Mouse (Mus musculus): ENCODE data around the gene 1110002E22Rik. TPM values are rescaled to one million over a fixed set of nuclear protein-coding genes. Genes with fewer than 3 reads are reported as not detected.

Gene 1110002E22Rik
- polyA plus RNA-seq, 1 experiment from 2014 or later: 0.08 TPM

DNA sequence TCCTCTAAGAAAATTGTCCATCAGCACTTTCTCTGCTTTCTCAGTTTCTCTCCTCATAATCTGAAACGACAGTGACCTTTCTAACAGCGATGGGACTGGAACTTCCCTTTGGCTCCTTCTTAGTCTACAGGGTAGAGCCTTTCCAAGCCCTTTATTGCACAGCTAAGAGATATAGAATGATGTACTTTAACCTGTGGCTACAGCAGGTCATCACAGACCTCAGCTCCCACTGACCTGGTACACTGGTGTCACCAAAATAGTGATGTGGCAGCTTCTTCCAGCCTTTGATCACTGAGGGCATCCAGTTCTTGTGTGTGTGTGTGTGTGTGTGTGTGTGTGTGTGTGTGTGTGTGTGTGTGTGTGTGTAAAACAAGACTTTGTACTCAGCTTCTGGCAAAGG, 56.6 kb downstream of the 1110002E22Rik start:
- Histone ChIP-seq H3K4me3 (replicated peaks) (no peak overlapping the region), H3K9ac (no peak overlapping the region), H3K27ac (no peak overlapping the region), H3K27me3 (no peaks in the 10 kb centered on the region), H3K4me2 (no peak overlapping the region), H3K36me3 (replicated peaks) (no peaks in the 10 kb centered on the region), H3K9me3 (no peaks in the 10 kb centered on the region), H3K4me1 (no peaks in the 10 kb centered on the region)
- ATAC-seq (ENCODE audit: low FRiP score): no peak
- WGBS: 94% methylated on average over 2 of the region's 2 CpGs

DNA sequence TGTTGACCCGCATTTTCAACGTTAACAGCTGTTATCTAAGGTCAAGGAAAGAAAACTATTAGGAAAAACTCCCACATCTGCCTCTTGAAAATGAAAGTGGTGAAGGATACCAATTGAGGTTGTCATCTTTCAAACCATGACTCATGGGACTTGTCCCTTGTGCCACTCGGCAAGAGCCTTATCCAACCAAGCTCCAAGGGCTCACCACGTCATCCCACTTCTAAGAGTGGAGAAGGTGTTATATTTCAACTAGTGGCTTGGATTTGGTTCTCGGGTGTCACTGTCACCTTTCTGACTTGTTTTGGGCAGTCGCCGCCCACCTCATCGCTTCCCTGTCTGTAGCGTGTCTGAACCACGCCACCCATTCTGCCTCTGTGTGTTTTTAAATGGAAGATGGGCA, 59.0 kb downstream of the 1110002E22Rik start:
- H3K9ac ChIP-seq: no peak overlapping the region
- H3K27ac ChIP-seq: no peak overlapping the region
- H3K27me3 ChIP-seq: no peaks in the 10 kb centered on the region
- no peaks in the 10 kb centered on the region for H3K36me3 ChIP-seq (replicated peaks)
- H3K4me2 ChIP-seq: no peak overlapping the region
- H3K9me3 ChIP-seq: no peaks in the 10 kb centered on the region
- ATAC-seq (ENCODE audit: low FRiP score): no peak
- 93% methylated on average over 10 of the region's 10 CpGs for WGBS
- no peak overlapping the region for H3K4me3 ChIP-seq (replicated peaks)
- H3K4me1 ChIP-seq: no peaks in the 10 kb centered on the region

DNA sequence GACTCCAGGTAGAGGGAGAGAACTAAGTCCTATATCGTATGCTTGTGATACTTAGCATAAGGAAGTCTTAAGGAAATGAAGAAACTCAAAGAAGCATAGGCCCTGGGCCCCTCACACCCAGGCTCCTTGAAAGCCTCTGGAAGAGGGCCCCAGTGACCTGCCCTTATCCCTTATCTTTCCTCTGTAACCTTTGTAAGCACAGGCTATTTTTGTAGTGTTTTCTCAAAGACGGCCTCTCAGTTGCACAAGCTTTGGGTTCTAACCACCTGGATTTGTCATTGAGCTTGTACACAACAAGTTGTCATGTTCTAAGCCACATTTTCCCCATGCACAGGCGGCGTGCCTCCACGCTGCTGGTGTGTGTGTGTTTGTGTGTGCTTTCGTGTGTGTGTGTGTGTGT, 64.3 kb downstream of the 1110002E22Rik start:
- Histone ChIP-seq H3K27me3 (no peaks in the 10 kb centered on the region), H3K9ac (no peak overlapping the region), H3K4me2 (no peak overlapping the region), H3K4me1 (peaks cover 13% of the 10 kb centered on the region), H3K4me3 (replicated peaks) (no peak overlapping the region), H3K9me3 (no peaks in the 10 kb centered on the region), H3K36me3 (replicated peaks) (no peaks in the 10 kb centered on the region), H3K27ac (no peak overlapping the region)
- ATAC-seq (ENCODE audit: low FRiP score): no peak
- WGBS: 96% methylated on average over 6 of the region's 6 CpGs

DNA sequence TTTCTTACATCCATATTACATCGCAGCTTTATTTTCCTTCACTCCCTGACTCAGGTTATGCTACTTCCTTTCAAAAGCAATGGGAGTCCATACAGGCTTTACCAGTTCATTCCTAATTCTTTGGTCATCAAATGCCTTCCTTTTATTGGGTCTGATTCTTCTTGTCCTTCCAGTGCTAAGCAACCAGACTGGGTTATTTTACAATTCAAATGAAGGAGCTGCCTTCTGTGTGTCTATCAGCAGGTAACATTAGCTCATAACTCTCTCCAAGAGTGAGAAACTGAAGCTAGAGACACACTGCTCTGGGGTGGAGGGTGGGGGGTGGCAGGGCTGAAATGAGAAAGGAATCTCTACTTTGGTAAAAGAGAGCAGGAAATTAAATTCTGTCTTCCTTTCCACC, 65.8 kb downstream of the 1110002E22Rik start:
- ATAC-seq (ENCODE audit: low FRiP score): no peak
- H3K4me3 ChIP-seq (replicated peaks): no peak overlapping the region
- no peaks in the 10 kb centered on the region for H3K9me3 ChIP-seq
- 53% methylated on average over 1 of the region's 1 CpGs for WGBS
- H3K36me3 ChIP-seq (replicated peaks): no peaks in the 10 kb centered on the region
- H3K4me1 ChIP-seq: peaks cover 13% of the 10 kb centered on the region
- no peaks in the 10 kb centered on the region for H3K27me3 ChIP-seq
- no peak overlapping the region for H3K9ac ChIP-seq
- H3K27ac ChIP-seq: no peak overlapping the region
- H3K4me2 ChIP-seq: no peak overlapping the region

Other genes with a start within 250 kb of the 1110002E22Rik start
- 2,961 and 3,101 TPM in 2 replicates for gene H2afz, start 200.6 kb upstream of the 1110002E22Rik start, polyA plus RNA-seq (2016; fragmentation: Nextera tagmentation; extraction: Ambion mirVana)
- gene Dnajb14, start 197.4 kb upstream of the 1110002E22Rik start, polyA plus RNA-seq (2016; fragmentation: Nextera tagmentation; extraction: Ambion mirVana): 10.9 and 11.2 TPM in 2 replicates
- 103 and 106 TPM in 2 replicates for gene Lamtor3, start 146.5 kb upstream of the 1110002E22Rik start, polyA plus RNA-seq (2016; fragmentation: Nextera tagmentation; extraction: Ambion mirVana)
- gene Dapp1, start 83.5 kb upstream of the 1110002E22Rik start, polyA plus RNA-seq (2016; fragmentation: Nextera tagmentation; extraction: Ambion mirVana): 3.8 and 5.5 TPM in 2 replicates
- gene Gm5105, start 2.3 kb downstream of the 1110002E22Rik start, polyA plus RNA-seq (2016; fragmentation: Nextera tagmentation; extraction: Ambion mirVana): not detected in 2 replicates
- 13.7 and 14.5 TPM in 2 replicates for gene Trmt10a, start 78.4 kb downstream of the 1110002E22Rik start, polyA plus RNA-seq (2016; fragmentation: Nextera tagmentation; extraction: Ambion mirVana)
- 13.4 and 14.1 TPM in 2 replicates for gene Mttp, start 79.9 kb downstream of the 1110002E22Rik start, polyA plus RNA-seq (2016; fragmentation: Nextera tagmentation; extraction: Ambion mirVana)
- gene 4930579F01Rik, start 128.8 kb downstream of the 1110002E22Rik start, polyA plus RNA-seq (2016; fragmentation: Nextera tagmentation; extraction: Ambion mirVana): not detected in 2 replicates
- gene Adh7, start 152.7 kb downstream of the 1110002E22Rik start, polyA plus RNA-seq (2016; fragmentation: Nextera tagmentation; extraction: Ambion mirVana): 0.17 TPM in 1 of 2 replicates, not detected in the other
- 0.20 and 0.55 TPM in 2 replicates for gene Adh1, start 195.9 kb downstream of the 1110002E22Rik start, polyA plus RNA-seq (2016; fragmentation: Nextera tagmentation; extraction: Ambion mirVana)
- gene Adh6a, start 248.2 kb downstream of the 1110002E22Rik start, polyA plus RNA-seq (2016; fragmentation: Nextera tagmentation; extraction: Ambion mirVana): not detected in 2 replicates

Measured in forebrain, embryonic 12.5 days (tissue).